ENCODE assay signal across 8 mouse cellular contexts in genomic region chr10:121516008-121516600, GRCm38 (mm10). TPM values are rescaled to one million over a fixed set of nuclear protein-coding genes. Genes with fewer than 3 reads are reported as not detected.
DNase-seq lines count a peak whose midpoint lies in the region; ATAC-seq lines count a peak whose summit lies in the region.

No protein-coding gene starts in this region.

- DNase-seq in MN1 (ENCODE audit: low spot score): peak; percentile 94
- peak; percentile 85 for DNase-seq in cerebellum, adult 8-10 months
- DNase-seq in forelimb bud, embryonic 11.5 days (ENCODE audit: low read depth, low spot score): peak; percentile 83
- peak; percentile 86 for DNase-seq in hindbrain, embryonic 10.5 days (ENCODE audit: low spot score)
- peak; percentile 79 for DNase-seq in layer of hippocampus, adult 9-10 months (ENCODE audit: low spot score)
- peak; percentile 51 for DNase-seq in retina, adult 2 months (ENCODE audit: low read depth, low spot score)
- peak; percentile 78 for DNase-seq in thymus, postnatal 14 days

- H3K4me1 ChIP-seq in hindbrain, embryonic 10.5 days (replicated peaks): peaks cover 17% of the 10 kb centered on the region
- peaks cover 8% of the 10 kb centered on the region for H3K4me1 ChIP-seq in lung, embryonic 15.5 days

- no peaks in the 10 kb centered on the region for H3K9me3 ChIP-seq in hindbrain, embryonic 10.5 days
- no peaks in the 10 kb centered on the region for H3K9me3 ChIP-seq in lung, embryonic 15.5 days

- 29% methylated on average over 18 of the region's 18 CpGs for WGBS in hindbrain, embryonic 10.5 days
- 24% methylated on average over 18 of the region's 18 CpGs for WGBS in lung, embryonic 15.5 days

- 0 out of 2 replicates have a peak overlapping the region, but pooled peaks have one; percentile 5 for H3K4me2 ChIP-seq in lung, embryonic 15.5 days

- no peak overlapping the region for H3K4me3 ChIP-seq in hindbrain, embryonic 10.5 days
- no peak overlapping the region for H3K4me3 ChIP-seq in lung, embryonic 15.5 days

- no peaks in the 10 kb centered on the region for H3K36me3 ChIP-seq in hindbrain, embryonic 10.5 days
- H3K36me3 ChIP-seq in lung, embryonic 15.5 days: no peaks in the 10 kb centered on the region

- H3K27me3 ChIP-seq in hindbrain, embryonic 10.5 days (ENCODE audit: insufficient read depth, poor library complexity, severe bottlenecking): no peaks in the 10 kb centered on the region
- no peaks in the 10 kb centered on the region for H3K27me3 ChIP-seq in lung, embryonic 15.5 days

- no peak overlapping the region for H3K9ac ChIP-seq in lung, embryonic 15.5 days

- peak overlapping the region; percentile 64 for H3K27ac ChIP-seq in hindbrain, embryonic 10.5 days
- H3K27ac ChIP-seq in lung, embryonic 15.5 days: no peak overlapping the region

- ATAC-seq in lung, embryonic 15.5 days (ENCODE audit: borderline replicate concordance, extremely low read depth, low FRiP score, low TSS enrichment): 0 out of 2 replicates have a peak, but pooled peaks have one; percentile 24

RNA-seq across cellular contexts. Expression of gene Rassf3, which starts 40.0 kb away (rescaled TPM):
- polyA plus RNA-seq in hindbrain, embryonic 10.5 days (2016; fragmentation: Nextera tagmentation; extraction: Ambion mirVana): 8.0 and 11.4 TPM in 2 replicates
- polyA plus RNA-seq in lung, embryonic 15.5 days (2015; fragmentation: Nextera tagmentation; extraction: Ambion mirVana): 18.3 and 20.8 TPM in 2 replicates
